Mouse (Mus musculus) heart, embryonic 16.5 days (tissue): ENCODE results near the gene Luzp1. TPM values are rescaled to one million over a fixed set of nuclear protein-coding genes. Genes with fewer than 3 reads are reported as not detected.
A peak's percentile ranks its signal among the peaks of the same experiment; 100 is the strongest.

Experiments
- ATAC-seq: fragments of 200-750 bp; cut with Nextera tagmentation; replicated peaks from 2 replicates; pipeline ENCODE4 v1.8.0; 2017; ENCODE audit warnings: moderate number of reproducible peaks; ENCODE audit not compliant: insufficient read depth, low FRiP score; ENCODE audit errors: extremely low read depth
- H3K27ac ChIP-seq: fragments of 300-500 bp; sonication (generic); 2 replicates; pipeline ENCODE4 v1.5.1; 2014; ENCODE audit warnings: mild to moderate bottlenecking, low read length, control low read depth, moderate library complexity
- H3K27me3 ChIP-seq: fragments of 300-500 bp; sonication (generic); 2 replicates; pipeline ENCODE4 v1.6.1; 2014; ENCODE audit warnings: low read length, mixed read lengths; ENCODE audit not compliant: control insufficient read depth, insufficient read depth
- H3K36me3 ChIP-seq: fragments of 300-500 bp; sonication (generic); 2 replicates; pipeline ENCODE4 v1.6.1; 2014; ENCODE audit not compliant: control insufficient read depth, insufficient read depth
- H3K4me1 ChIP-seq: fragments of 300-500 bp; sonication (generic); 2 replicates; pipeline ENCODE4 v1.6.1; 2014; ENCODE audit warnings: low read length, mixed read lengths; ENCODE audit not compliant: control insufficient read depth, insufficient read depth
- H3K4me2 ChIP-seq: fragments of 300-500 bp; sonication (generic); 2 replicates; pipeline ENCODE4 v1.6.1; 2014; ENCODE audit warnings: low read depth, mild to moderate bottlenecking, control low read depth, low read length
- H3K4me3 ChIP-seq: fragments of 300-500 bp; sonication (generic); 2 replicates; pipeline ENCODE4 v1.5.1; 2014; ENCODE audit warnings: mild to moderate bottlenecking, control low read depth, low read length
- H3K9ac ChIP-seq: fragments of 300-500 bp; sonication (generic); 2 replicates; pipeline ENCODE4 v1.6.1; 2014; ENCODE audit warnings: low read length, control low read depth
- H3K9me3 ChIP-seq: fragments of 300-500 bp; sonication (generic); replicated peaks from 2 replicates; pipeline ENCODE4 v1.6.1; 2016; ENCODE audit warnings: low read length; ENCODE audit not compliant: control insufficient read depth
- WGBS: fragments of 180-500 bp; shearing (Covaris S2); extraction: QIAGEN DNeasy Blood & Tissue Kit; methylation state at CpG from one replicate; pipeline ENCODE4 v1.1.7; 2014; 5-methylcytosine and 5-hydroxymethylcytosine counted together
- polyA plus RNA-seq: library from polyadenylated mRNA; unstranded; fragments of >200 nt; fragmentation: Nextera tagmentation; extraction: Ambion mirVana; gene quantifications from 2 replicates; pipeline ENCODE4 v1.2.1, GENCODE M21; 2015

Gene Luzp1
- polyA plus RNA-seq, 1 experiment from 2014 or later, result 97.5 TPM

DNA sequence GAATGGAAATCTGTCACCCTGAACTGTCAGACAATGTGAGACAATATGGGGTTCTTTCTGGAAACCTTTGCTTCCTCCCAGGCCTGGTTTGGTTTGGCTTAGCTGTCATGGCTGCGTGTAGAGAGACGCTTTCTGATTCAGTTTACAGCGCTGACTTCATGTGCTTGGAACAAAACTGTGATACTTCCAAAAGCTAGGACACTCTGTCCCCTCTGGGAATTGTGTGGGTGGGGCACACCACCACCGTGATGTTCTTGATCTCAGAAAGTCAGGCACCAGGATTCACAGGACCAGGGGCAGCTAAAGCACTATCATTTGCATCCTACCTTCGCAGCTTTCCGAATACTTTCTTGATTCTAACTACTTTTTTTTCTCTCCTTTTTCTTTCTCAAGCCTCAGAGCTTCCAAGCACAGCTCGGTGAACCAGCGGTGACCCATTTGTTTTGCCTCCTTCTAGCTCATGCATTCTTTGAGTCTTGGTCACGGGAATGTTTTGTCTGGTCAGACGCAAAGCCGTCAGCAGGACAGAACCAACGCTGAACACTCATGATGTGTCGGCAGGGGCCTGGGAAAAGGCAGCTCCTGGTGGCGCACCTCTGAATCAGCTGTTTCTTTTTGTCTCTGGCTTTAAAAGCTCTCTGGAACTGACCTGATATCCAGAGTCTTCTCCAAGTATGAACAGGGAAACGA lies 28.1 kb upstream of the Luzp1 start:
- no peaks in the 10 kb centered on the region for H3K27me3 ChIP-seq
- H3K9ac ChIP-seq, result no peak overlapping the region
- no peaks in the 10 kb centered on the region for H3K36me3 ChIP-seq
- WGBS, result 53% methylated on average over 15 of the region's 15 CpGs
- no peak for ATAC-seq
- H3K4me2 ChIP-seq, result no peak overlapping the region
- H3K9me3 ChIP-seq, result no peaks in the 10 kb centered on the region
- H3K4me1 ChIP-seq, result no peaks in the 10 kb centered on the region
- H3K27ac ChIP-seq, result no peak overlapping the region
- H3K4me3 ChIP-seq, result no peak overlapping the region

DNA sequence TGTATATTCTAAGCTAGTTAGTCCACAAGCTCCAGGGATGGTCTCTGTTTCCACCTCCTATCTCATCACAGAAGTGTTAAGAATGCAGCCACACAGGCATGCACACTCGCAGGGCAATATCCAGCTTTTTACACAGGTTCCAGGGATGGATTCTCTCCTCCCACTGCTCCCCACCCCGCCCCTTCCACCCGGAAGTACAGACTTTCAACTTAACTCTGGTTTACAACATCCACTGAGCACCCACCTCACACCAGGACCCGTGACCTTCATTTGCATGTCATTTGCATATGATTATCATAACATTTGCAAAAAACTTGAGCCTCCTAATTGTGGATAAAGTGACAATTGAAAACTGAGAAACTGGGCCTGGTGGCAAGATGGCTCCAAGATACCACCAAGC lies 25.0 kb upstream of the Luzp1 start:
- no peaks in the 10 kb centered on the region for H3K9me3 ChIP-seq
- no peak overlapping the region for H3K4me3 ChIP-seq
- H3K4me2 ChIP-seq, result no peak overlapping the region
- no peaks in the 10 kb centered on the region for H3K27me3 ChIP-seq
- no peaks in the 10 kb centered on the region for H3K4me1 ChIP-seq
- no peak overlapping the region for H3K27ac ChIP-seq
- ATAC-seq, result no peak
- H3K36me3 ChIP-seq, result no peaks in the 10 kb centered on the region
- no peak overlapping the region for H3K9ac ChIP-seq
- WGBS, result 67% methylated on average over 4 of the region's 4 CpGs

DNA sequence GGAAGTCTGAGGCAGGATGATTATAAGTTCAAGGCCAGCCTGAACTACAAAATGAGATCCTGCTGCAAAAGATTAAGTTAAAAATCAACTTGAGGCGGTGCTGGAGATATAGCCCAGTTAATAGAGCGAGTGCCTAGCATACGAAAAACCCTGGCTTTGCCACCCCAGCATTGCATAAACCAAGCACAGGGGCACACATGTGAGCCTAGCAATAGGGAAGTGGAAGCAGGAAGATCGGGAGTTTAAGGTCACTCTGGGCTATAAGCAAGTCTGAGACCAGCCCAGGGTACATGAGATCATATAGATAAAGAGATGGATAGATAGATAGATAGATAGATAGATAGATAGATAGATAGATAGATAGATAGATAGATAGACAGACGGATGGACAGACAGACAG lies 19.8 kb upstream of the Luzp1 start:
- Histone ChIP-seq H3K4me1 (peaks cover 5% of the 10 kb centered on the region), H3K27ac (no peak overlapping the region), H3K9me3 (no peaks in the 10 kb centered on the region), H3K36me3 (no peaks in the 10 kb centered on the region), H3K4me2 (no peak overlapping the region), H3K27me3 (no peaks in the 10 kb centered on the region), H3K9ac (no peak overlapping the region), H3K4me3 (no peak overlapping the region)
- ATAC-seq, result no peak
- 83% methylated on average over 5 of the region's 5 CpGs for WGBS

DNA sequence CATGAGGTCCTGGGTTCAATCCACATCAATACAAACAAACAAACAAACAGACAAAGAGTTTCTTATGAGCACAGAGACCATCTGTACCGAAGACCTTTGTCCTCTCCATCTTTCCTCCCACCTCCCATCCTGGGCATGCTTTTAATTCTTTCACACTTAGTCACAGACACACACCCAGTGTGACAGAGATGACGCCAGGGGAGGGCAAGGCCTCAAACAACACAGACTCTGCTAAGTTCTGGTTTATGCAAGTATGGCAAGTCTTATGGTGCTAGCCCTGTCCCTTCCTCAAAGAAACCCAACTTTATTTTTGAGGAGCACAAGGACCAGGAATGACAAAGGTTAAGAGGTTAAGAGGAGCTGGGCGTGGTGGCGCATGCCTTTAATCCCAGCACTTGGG lies 19.3 kb upstream of the Luzp1 start:
- peaks cover 9% of the 10 kb centered on the region for H3K4me1 ChIP-seq
- H3K36me3 ChIP-seq, result no peaks in the 10 kb centered on the region
- H3K4me3 ChIP-seq, result no peak overlapping the region
- H3K27me3 ChIP-seq, result no peaks in the 10 kb centered on the region
- 69% methylated on average over 4 of the region's 4 CpGs for WGBS
- no peak overlapping the region for H3K27ac ChIP-seq
- H3K4me2 ChIP-seq, result no peak overlapping the region
- H3K9ac ChIP-seq, result no peak overlapping the region
- no peaks in the 10 kb centered on the region for H3K9me3 ChIP-seq
- no peak for ATAC-seq

DNA sequence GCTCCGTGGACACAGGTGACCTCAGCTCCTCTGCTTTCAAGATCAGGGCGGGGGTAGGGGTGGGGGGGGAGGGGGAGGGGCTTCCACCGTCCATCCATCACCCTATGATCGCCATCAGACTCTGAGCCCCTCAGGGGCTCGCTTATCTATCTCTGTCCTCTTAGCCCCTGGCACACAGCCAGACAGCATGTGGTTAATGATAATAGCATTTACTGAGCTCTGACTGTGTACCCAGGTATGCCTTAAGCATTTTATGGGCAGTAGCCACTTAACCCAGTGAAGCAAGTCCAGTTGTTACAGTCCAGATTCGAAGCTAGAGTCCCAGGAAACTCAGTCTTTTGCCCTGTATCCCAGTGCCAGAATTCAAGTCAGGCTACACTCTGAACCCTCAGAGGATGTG lies 18.0 kb upstream of the Luzp1 start:
- H3K4me2 ChIP-seq, result no peak overlapping the region
- ATAC-seq, result no peak
- no peaks in the 10 kb centered on the region for H3K9me3 ChIP-seq
- no peaks in the 10 kb centered on the region for H3K27me3 ChIP-seq
- H3K4me3 ChIP-seq, result no peak overlapping the region
- no peaks in the 10 kb centered on the region for H3K36me3 ChIP-seq
- H3K9ac ChIP-seq, result no peak overlapping the region
- H3K27ac ChIP-seq, result no peak overlapping the region
- peaks cover 9% of the 10 kb centered on the region for H3K4me1 ChIP-seq
- 11% methylated on average over 6 of the region's 6 CpGs for WGBS

DNA sequence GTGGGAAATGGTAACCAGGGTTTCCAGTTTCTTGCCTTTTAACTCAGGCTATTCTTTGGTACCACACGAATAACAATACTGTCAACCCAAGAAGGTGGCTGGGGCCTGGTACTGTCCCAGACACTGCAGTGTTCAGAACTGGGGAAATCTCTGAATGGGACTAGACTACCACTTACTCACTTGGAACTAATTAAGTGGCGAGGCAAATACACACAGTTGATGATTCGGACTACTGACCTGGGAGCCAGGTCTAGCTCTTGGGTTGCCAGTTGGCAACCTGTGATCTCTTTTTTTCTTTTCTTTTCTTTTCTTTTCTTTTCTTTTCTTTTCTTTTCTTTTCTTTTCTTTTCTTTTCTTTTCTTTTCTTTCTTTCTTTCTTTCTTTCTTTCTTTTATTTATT lies 17.3 kb upstream of the Luzp1 start:
- Histone ChIP-seq H3K4me2 (no peak overlapping the region), H3K36me3 (no peaks in the 10 kb centered on the region), H3K27me3 (no peaks in the 10 kb centered on the region), H3K9ac (no peak overlapping the region), H3K4me3 (no peak overlapping the region), H3K9me3 (no peaks in the 10 kb centered on the region), H3K4me1 (peaks cover 9% of the 10 kb centered on the region), H3K27ac (no peak overlapping the region)
- 87% methylated on average over 3 of the region's 3 CpGs for WGBS
- ATAC-seq, result no peak

DNA sequence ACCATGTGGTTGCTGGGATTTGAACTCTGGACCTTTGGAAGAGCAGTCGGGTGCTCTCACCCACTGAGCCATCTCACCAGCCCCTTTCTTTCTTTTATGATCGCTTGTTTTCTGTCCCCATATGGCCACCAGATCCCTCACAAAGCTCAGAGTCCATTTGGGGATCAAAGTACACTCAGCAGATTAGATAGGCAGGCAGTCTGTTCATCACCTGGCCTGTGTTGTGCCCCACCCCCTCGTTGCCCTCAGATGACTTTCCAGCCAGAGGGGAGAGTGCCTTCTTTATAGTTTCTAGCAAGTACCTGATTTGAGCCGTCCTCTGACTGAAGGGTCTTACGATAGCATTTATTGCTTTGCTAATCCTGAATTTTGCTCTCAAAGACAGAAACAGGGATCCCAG lies 16.8 kb upstream of the Luzp1 start:
- ATAC-seq, result no peak
- H3K9ac ChIP-seq, result no peak overlapping the region
- no peak overlapping the region for H3K4me2 ChIP-seq
- H3K27me3 ChIP-seq, result no peaks in the 10 kb centered on the region
- no peak overlapping the region for H3K4me3 ChIP-seq
- H3K36me3 ChIP-seq, result no peaks in the 10 kb centered on the region
- no peak overlapping the region for H3K27ac ChIP-seq
- H3K9me3 ChIP-seq, result no peaks in the 10 kb centered on the region
- 48% methylated on average over 5 of the region's 5 CpGs for WGBS
- H3K4me1 ChIP-seq, result peaks cover 9% of the 10 kb centered on the region

DNA sequence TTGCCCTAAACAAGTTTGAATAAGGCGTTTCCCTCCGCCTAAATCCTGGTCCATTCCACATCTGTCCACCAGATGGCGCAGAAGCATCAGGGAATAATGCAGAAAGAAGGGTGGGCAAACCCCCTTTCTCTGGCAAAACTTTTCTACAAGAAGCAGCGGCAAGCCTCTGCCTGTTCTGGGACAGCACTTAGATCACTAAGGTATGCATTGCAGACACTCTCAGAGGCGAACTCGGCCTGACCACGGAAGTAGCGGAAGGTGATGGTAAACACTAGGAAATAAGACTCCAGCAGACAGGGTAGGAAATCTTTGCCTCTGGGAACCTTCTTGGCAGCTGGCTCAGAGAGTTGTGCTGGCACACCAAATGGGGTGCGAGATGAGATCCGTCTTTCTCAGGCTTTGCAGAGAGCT lies 14.7 kb upstream of the Luzp1 start:
- Histone ChIP-seq H3K9ac (peak overlapping the region; percentile 69), H3K36me3 (no peaks in the 10 kb centered on the region), H3K27me3 (no peaks in the 10 kb centered on the region), H3K4me2 (peak overlapping the region; percentile 80), H3K27ac (no peak overlapping the region), H3K4me3 (peak overlapping the region; percentile 51), H3K9me3 (no peaks in the 10 kb centered on the region), H3K4me1 (peaks cover 9% of the 10 kb centered on the region)
- under 1% methylated on average over 10 of the region's 10 CpGs for WGBS
- no peak for ATAC-seq

DNA sequence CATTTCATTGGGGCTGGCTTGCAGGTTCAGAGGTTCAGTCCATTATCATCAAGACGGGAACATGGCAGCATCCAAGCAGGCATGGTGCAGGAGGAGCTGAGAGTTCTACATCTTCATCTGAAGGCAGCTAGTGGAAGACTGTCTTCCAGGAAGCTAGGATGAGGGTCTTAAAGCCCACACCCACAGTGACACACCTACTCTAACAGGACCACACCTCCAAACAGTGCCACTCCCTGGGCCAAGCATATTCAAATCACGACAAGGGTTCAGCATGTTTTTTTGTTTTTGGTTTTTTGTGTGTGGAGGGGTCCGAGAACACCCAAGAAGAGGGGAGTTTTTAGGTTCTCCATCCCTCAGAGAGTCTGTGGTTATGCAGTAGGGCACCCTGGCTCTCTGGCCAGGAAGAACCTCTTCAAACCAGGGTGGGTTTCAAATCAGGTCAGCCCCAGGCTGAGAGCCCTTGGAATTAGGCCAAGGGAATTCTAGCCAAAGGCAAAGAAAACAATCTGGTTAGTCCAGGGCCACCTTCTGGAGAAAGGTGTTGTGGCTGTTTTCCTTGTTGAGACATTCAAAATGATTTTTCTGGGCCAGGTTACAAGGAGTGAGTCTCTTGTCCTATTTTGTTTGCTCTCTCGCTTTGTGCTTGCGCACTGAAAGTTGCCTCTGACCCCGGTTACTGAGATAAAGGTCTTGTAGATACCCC lies 12.9 kb upstream of the Luzp1 start:
- Histone ChIP-seq H3K4me2 (no peak overlapping the region), H3K4me1 (peaks cover 8% of the 10 kb centered on the region)
- ATAC-seq, result no peak

More for the DNA sequence above, 12.9 kb upstream of the Luzp1 start:
- no peaks in the 10 kb centered on the region for H3K27me3 ChIP-seq
- H3K9me3 ChIP-seq, result no peaks in the 10 kb centered on the region
- 92% methylated on average over 6 of the region's 6 CpGs for WGBS
- no peak overlapping the region for H3K27ac ChIP-seq
- no peak overlapping the region for H3K4me3 ChIP-seq
- H3K36me3 ChIP-seq, result no peaks in the 10 kb centered on the region
- H3K9ac ChIP-seq, result no peak overlapping the region
